Mouse (Mus musculus): ENCODE measurements around the gene Cpn1. TPM values are rescaled to one million over a fixed set of nuclear protein-coding genes. Genes with fewer than 3 reads are reported as not detected.

The Cpn1 gene
- not detected for polyA plus RNA-seq (2017; shearing (Covaris generic))

- no peak for ATAC-seq
Measured at GRCm38 (mm10) chr19:43986069-43986794, at the start of gene Cpn1. TSS of gene Cpn1 (minus strand) at chr19:43986556.

GRCm38 (mm10) chr19:44033396-44033795 is 47.0 kb upstream of the Cpn1 start:
- ATAC-seq, result no peak

- ATAC-seq, result no peak
Measured at GRCm38 (mm10) chr19:44032046-44032744, 45.8 kb upstream of the Cpn1 start.

GRCm38 (mm10) chr19:44030024-44030423 is 43.7 kb upstream of the Cpn1 start:
- ATAC-seq, result no peak

- no peak for ATAC-seq
Measured at GRCm38 (mm10) chr19:44028972-44029371, 42.6 kb upstream of the Cpn1 start, which contains the start of gene Cyp2c23. TSS of gene Cyp2c23 (minus strand) at chr19:44029208.

- ATAC-seq, result no peak
Measured at GRCm38 (mm10) chr19:44026956-44027530, 40.7 kb upstream of the Cpn1 start.

GRCm38 (mm10) chr19:44024921-44025585 is 38.7 kb upstream of the Cpn1 start:
- no peak for ATAC-seq

- ATAC-seq, result no peak
Measured at GRCm38 (mm10) chr19:44023066-44023465, 36.7 kb upstream of the Cpn1 start.

- no peak for ATAC-seq
Measured at GRCm38 (mm10) chr19:44021502-44021901, 35.1 kb upstream of the Cpn1 start.

GRCm38 (mm10) chr19:44019739-44020138 is 33.4 kb upstream of the Cpn1 start:
- no peak for ATAC-seq

- no peak for ATAC-seq
Measured at GRCm38 (mm10) chr19:44013862-44014261, 27.5 kb upstream of the Cpn1 start.

GRCm38 (mm10) chr19:44008784-44009183 is 22.4 kb upstream of the Cpn1 start:
- no peak for ATAC-seq

GRCm38 (mm10) chr19:44007186-44007585 is 20.8 kb upstream of the Cpn1 start:
- no peak for ATAC-seq

GRCm38 (mm10) chr19:44005025-44005424 is 18.7 kb upstream of the Cpn1 start:
- no peak for ATAC-seq

- ATAC-seq, result no peak
Measured at GRCm38 (mm10) chr19:44004261-44004660, 17.9 kb upstream of the Cpn1 start.

GRCm38 (mm10) chr19:44000720-44001119 is 14.4 kb upstream of the Cpn1 start:
- no peak for ATAC-seq

GRCm38 (mm10) chr19:44000061-44000460 is 13.7 kb upstream of the Cpn1 start:
- no peak for ATAC-seq

GRCm38 (mm10) chr19:43998802-43999527 is 12.6 kb upstream of the Cpn1 start:
- ATAC-seq, result no peak

- no peak for ATAC-seq
Measured at GRCm38 (mm10) chr19:43998101-43998500, 11.7 kb upstream of the Cpn1 start.

- no peak for ATAC-seq
Measured at GRCm38 (mm10) chr19:43995427-43995826, 9.1 kb upstream of the Cpn1 start.

- no peak for ATAC-seq
Measured at GRCm38 (mm10) chr19:43992464-43992863, 6.1 kb upstream of the Cpn1 start.

GRCm38 (mm10) chr19:43990362-43990761 is 4.0 kb upstream of the Cpn1 start:
- no peak for ATAC-seq

All from CD4-positive, CD25-positive, alpha-beta regulatory T cell, adult 4 months (primary cell).